Mouse (Mus musculus): ENCODE results near the gene Hormad2.

The Hormad2 gene

DNA sequence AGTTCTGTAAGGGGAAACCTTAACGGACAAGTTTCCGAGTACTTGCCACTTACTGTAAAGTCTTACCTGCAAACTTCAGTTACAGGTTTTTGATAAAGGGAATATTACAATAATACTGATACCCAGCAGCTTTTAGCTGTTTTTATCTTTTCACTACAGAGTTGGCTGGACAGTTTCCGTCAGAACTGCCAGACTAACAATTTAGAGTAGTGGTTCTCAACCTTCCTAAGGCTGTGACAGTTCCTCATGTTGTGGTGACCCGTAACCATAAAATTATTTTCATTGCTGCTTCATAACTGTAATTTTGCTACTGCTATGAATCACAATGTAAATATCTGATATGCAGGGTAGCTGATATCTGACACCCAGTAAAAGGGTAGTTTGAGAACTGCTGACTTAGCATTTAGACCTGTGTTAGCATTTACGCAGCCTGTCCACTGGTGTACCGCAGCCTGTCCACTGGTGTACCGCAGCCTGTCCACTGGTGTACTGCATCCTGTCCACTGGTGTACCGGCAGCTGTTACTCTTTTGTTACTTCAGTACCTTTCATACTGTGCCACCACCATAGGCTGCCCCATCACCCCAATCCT, 104.1 kb downstream of the Hormad2 start:
- no peak for DNase-seq

DNA sequence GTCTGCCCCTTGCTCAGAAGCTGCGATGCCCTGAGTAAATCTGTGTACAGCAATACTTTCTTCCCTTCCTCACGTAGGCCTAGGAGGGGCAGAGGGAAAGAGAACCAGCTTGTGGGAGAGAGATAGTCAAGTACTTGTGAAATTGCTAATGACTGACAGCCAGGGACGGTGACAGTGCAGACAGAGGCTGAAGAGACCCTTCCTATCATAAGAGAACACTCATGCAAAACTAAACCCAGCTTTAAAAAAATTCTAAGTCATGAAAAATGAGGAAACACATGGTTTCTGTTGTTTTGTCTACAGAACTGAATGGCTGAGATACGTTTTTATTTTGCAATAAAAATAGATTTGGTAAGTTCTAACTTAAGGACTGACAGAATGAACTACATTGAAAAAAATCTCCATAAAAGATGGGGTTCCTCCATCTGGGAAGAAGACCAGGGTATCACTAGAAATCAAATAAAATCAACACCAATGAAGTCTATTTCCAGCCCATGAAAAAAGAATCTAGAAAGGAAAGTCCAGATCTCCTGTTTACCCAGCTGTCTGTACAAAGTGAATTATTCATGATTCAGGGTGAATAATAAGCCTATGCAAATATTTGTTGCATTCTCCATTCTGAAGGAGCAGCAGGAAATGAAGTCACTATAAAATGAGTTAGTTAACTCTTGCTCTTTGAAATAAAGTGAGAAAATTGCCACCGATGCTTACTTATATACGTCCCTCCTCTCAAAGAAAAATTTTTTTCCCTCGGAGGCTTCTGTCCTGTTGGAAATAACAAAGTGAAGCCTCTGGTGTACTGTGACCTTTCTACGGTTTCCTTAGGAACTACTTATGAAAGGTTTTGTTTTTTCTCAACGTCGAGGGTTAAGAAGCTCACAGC, 104.9 kb downstream of the Hormad2 start:
- no peak for DNase-seq

DNA sequence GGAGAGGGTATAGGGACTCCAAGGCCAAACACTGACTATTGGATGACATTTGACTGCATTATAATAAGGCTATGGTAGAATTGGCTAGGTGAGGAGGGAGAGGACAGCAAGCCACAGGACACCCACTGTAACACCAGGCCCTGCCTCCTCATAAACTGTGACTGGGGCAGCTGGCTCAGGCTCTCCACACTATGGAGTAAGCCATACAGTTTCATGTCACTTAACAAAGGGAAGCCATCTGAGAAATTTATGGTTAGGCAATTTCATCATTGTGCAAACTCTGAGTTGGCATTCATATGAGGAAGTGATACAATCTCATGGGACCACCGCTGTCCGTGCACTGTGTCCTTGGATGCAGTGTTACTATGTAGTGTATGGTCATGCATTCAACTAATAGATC, 107.9 kb downstream of the Hormad2 start:
- DNase-seq, result no peak

DNA sequence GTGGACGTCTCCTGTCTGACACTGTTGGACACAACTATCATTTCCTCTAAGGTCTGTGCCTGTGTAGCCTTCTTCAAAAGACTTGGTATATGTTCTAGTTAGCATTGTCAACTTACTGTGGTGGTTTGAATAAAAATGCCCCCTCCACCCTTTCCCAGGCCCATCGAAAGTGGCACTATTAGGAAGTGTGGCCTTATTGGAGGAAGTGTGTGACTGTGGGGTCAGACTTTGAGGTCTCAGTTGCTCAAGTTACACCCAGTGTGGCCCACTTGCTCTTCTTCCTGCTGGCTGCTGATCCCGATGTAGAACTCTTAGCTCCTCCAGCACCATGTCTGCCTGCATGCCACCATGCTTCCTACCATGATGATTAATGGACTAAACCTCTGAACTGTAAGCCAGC, 112.7 kb downstream of the Hormad2 start:
- no peak for DNase-seq

DNA sequence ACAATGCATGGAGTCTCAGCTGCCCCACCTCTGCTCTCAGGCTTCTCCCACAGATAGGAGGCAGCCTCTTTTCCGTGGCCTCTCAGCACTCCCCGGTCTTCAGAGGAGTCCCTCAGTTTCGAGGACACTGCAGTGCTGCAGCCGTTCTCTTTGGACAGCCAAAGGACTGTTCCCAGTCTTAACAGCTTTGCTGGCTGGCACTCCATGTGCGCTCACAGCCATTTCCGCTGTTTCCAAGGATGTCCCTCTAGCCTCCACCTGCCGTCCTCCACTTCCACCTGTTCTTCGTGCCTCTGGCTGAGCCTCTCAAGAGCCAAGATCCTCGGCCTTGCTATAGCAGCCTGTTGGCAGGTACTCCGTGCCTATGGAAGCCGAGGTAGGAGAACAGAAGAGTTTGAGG, 117.4 kb downstream of the Hormad2 start:
- DNase-seq, result no peak

DNA sequence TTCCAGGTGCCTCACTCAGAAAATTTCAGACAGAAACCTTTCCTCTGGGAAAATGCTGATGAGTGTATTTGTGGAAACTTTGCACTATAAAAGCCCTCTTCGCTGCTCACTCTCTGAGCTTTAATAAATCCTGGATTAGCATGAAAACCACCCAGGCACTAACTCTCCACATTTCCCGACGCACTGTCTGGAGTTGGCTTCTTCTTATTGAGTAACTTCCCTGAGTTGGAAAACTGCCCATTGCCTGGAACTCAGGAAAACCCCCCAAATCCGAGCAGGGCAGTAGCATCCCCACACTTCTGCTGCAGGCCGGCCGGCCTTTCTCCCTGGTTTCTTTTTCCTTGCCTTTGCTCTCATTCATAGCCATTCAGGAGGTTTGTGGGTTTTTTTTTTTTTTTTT, 118.0 kb downstream of the Hormad2 start:
- no peak for DNase-seq

DNA sequence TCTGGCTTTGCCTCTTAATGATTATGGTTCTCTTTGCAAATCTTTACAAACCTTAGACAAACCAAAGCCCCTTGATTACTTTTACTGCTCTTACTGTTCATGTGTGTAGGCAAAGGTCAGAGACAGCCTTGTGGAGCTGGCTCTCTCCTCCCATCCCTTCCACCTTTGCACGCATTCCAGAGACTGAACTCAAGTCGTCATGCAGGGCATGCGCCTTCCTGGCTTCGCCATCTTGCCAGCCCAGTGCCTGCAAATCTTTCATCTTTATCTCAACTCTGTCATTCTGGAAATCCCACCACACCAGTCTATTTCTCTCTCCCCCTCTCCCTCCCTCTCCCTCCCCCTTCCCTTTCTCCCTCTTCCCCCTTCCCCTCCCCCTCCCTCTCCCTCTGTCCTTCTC, 120.0 kb downstream of the Hormad2 start:
- DNase-seq, result no peak

DNA sequence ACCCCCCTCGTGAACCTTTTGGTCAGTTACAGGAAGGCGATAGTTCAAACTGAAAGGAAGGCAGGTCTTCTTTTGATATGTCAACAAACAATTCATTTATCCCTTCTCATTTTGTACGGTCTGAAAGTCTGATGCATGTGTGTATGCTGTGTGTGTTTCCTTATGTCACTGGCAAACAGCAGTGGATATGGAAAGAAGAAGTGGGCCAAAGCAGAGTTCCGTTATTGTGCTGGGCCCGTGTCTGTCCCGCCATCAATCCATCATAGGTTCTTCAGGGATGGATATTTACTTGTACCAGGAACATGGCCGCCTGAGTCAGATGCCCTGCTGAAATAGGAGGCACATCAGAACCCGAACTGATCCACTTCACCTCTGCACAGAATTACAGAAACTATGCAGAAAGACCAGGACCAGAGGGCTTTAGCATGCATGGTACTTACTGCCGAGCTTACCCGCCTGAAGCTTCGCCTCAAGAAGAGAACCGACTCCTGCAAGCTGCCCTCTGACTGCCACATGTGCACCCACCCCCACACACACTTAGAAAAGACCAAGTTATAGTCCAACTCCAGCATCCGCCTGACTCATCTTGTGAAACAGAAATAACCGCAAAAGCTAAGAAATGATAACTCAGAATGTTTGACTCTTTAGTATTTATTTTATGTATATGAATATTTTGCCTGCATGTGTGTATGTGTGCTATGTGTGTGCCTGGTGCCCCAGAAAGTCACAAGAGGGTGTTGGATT, 121.5 kb downstream of the Hormad2 start:
- no peak for DNase-seq

DNA sequence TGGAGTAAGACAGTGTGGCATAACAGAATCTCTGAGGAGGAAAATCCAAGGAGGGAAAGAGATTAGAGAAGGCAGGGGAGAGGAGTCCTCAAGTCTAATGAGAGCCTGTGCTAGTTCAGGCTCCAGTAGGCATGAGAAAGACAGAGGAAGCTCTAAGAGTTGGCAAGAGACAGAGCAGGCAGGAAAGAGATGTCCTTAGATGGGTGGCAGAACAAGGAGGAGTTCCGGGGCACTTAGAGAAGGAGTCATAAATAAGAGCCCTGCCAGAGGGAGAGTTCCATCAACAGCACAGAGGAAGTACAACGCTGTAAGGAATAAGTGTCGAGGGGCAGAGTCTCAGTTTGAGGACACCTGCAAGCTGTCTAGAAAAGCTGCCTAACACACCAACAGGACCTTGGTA, 122.9 kb downstream of the Hormad2 start:
- DNase-seq, result no peak

DNA sequence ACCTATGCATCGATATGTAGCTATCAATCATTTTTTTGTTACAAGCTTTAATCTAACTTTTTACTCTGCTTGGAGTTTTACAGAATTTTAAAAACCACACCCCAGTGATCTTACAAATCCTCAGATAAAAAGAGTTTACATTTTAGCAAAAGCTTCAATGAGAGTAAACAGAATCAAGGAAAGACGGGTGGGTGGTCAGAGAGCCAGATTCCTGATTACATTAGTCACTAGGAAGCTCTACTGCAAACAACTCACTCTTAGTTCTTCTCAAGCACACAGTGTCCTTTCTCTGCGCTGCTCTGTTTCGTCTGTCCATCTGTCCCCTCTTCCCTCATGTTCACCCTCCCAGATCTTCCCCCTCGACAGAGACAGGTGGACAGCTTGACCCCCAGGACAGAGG, 123.6 kb downstream of the Hormad2 start:
- no peak for DNase-seq

DNA sequence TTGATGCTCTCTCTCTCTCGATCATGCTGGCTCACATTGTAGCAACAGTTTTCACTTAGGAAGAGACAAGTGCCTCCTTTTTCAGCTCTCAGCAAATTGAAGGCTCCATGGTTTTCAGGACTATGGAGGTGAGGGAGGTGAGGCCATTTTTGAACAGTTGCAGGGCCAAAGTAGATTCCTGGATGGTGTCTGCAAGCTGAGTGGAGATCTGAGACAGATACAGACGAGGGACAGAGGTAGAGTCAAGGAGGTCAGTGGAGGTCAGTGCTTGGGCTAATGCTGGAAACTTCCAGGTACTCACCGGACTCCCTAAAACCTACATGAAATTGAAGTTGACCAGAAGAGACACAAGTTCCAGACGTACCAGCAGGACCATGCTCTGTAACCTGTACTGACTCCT, 128.7 kb downstream of the Hormad2 start:
- DNase-seq, result no peak

DNA sequence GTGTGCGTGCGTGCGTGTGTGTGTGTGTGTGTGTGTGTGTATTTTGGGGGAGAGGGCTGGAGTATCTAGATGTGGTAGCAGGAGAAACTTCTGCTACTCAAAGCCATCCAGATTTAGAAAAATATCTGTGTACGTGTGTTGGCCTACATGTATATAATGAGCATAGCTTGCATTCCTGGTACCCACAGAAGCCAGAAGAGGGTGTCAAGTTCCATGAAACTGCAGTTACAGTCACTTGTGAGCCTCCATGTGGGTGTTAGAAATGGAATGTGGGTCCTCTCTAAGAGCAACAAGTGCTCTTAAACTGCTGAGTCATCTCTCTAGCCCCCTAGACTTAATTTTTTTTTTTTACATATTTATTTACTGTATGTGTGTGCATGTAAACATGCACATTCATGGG, 130.6 kb downstream of the Hormad2 start:
- DNase-seq, result no peak

DNA sequence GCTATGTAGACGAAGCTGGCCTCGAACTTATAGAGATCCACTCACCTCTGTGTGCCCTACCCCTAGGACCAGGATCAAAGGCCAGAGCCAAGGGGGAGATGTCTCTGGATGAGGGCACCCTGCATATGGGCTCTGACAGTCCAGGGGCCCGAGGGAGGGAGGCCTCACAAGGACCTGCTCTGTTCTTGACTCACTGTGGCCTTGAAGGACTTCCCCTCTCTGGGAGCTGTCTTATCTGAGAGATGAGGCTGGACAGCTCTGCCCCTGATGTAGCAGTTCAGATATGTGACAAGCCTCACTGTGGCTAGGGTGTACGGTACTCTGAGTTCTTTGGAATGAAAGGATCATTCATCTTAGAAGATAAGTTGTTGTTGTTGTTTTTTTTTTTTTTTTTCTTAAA, 131.3 kb downstream of the Hormad2 start:
- DNase-seq, result no peak

DNA sequence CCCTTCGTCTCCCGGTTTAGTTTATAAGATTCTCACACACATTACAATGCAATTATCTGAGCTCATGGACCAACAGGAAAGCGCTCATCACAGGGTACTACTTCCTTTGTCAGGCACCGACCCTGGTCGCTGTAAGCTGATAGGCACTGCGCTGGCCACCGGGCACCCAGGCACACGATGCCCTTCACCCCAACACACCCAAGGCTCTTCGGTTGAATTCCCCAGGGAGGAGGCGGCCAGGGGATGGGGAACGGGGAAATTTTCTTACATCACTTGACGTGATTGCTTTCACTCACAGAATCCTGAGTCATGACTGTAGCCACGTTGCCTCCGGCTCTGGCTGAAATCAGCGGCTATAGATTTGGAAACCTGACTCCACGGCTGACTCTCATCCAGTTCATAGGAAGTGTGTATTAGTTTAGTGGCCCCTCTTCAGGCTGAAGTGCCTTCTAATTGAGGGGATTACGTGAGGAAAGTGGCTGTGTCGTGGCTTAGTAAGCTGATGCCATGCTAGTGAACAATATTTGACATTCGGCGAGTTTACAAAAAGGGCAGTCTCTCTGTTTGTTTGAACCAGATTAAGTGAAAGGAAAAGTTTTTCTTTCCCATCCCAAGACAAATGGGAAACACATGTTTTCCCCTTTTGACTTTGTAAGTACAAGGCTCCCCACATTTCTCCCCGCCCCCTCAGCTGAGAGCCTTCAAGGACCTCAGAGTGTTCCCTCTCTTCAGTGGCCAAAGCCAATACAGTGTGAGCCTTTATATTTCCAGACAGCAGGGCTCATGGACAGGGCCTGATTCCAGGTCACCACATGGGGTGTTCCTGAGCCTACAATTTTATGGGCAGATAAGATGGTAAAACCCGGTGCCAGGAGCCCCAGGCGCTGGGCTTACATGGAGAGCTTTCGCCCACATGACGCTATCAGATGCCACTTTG, 132.1 kb downstream of the Hormad2 start:
- no peak for DNase-seq

DNA sequence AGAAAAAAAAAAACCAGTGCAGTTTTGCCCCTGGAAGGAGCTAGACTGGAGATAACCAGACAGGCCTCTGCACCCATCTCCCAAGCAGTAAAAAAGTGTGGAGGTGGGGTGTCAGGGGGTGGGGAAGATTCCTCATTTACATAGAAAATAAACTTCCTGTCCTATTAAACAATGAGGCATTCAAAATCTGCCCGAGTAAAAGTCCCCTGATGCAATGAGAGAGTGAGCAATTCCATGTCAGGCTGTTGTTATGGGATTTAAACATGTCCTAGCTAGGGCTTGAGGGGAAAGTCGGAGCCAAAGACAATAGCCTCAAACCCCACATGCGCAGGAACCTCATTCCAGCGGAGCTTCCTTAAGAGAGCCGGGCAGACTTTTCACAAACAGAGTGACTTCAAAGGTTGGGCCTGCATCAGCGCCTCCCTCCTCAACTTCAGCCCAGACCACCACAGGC, 132.8 kb downstream of the Hormad2 start:
- no peak for DNase-seq

DNA sequence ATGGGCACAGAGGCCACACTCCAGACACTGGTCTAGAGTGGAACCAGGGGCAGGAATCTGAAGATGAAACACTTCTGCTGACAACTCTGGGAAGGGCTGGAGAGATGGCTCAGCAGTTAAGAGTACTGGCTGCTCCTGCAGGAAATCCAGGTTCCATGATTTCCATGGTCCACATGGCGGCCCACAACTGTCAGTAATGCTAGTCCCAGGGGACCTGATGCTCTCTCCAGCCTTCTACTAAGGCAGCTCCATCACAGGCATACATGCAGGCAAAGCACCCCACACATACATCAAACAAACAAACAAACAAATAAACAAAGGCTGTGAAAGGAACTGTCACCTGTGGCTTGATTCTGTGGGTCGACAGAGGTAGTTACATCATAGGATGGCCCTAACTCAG, 134.8 kb downstream of the Hormad2 start:
- DNase-seq, result no peak

DNA sequence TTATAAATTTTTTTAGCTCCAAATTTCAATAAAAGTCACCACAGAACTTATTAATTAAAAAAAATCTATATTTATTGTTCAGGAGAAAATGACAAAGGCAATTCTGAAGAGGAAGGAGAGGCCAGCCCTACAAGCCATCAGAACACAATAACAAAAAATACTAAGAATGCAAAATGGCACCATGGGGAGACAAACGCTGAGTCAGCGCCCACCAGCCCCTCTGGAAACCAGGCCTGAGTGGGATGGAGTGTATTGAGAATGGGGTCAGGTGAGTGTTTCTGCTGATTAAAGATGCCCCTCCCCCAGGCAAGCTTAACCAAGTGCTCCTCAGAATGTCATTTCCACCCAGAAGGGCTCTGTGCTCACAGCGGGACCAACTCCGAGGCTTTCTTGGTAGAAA, 135.8 kb downstream of the Hormad2 start:
- no peak for DNase-seq

DNA sequence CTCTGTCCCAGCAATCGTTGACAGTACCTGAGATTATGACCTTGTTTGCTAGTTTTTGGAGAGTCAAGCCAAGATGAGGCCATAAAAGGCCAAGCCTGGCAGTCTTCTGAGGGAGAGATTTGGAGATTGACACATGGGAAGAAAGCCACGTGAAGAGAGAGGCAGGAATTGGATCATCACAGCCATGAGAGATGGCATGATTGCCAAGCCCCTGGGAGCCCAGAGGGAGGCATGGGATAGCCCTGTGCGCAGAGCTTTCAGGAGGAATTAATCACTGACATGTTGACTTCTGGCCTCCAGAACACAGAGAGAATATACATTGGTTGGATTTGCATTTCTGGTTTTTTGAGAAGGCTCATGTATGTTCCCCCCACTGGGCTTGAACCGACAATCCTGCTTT, 136.7 kb downstream of the Hormad2 start:
- DNase-seq, result no peak

DNA sequence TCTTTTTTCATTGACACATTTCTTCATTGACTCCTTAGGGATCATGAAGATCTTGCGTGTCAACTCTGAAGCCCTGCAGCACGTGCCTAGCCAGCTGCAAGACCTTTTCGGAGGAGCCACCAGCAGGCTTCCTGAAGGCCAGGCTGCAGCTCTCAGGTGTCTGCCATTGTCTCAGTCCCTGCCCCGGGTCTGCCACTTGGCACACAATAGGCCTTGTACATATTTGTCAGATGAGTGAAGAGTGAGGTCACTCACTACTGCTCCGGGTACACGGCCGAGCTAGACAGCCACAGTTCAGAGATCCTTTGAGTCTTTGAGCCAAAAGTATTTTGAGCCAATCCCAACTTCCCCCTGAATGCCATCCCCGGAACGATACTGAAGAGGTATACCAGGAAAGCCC, 137.9 kb downstream of the Hormad2 start:
- no peak for DNase-seq

DNA sequence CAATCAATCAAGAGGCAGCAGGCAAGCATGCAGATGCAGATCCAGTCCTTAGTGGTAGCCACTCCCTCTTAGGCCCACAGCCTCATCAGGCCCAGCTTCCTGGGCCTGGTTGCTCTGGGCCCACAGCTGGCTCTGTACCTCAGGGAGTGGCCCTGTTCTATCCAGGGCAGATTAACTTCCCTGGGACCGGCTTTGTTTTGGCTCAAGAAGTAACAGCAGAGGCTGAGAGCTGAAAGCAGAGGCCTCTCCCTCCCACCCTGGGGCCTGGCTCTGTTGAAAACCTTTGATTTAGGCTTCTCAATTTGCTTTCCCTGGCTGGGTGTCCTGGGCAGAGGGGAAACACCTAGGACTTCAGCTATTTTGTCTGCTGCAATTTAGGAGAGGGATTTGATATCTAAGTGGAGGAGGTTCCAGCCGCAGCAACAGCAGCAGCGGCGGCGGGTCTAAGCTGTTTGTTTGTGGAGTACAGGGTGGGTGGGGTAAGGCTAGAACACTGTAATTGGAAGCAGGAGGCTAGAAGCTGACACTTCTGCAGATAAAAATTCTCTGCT, 138.5 kb downstream of the Hormad2 start:
- DNase-seq, result no peak

DNA sequence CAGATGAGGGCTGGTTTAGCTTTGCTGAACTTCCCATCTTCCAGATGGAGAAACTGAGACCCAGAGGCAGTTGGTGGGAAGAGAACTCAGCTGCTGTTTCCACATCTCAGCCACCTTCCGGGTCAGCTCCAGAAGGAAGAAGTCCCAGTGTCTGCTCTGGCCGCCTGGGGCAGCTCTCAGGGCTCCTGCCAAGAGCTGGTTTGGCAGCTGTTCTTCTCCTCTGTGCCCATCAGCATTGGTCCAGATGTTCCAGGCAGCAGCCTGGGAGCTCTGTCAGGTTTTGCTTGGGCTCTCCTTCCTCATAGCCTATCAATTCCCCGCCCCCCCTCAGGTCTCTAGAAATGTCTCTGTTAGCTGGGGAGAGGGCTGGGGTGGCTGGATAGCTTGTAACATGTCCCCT, 140.2 kb downstream of the Hormad2 start:
- no peak for DNase-seq

DNA sequence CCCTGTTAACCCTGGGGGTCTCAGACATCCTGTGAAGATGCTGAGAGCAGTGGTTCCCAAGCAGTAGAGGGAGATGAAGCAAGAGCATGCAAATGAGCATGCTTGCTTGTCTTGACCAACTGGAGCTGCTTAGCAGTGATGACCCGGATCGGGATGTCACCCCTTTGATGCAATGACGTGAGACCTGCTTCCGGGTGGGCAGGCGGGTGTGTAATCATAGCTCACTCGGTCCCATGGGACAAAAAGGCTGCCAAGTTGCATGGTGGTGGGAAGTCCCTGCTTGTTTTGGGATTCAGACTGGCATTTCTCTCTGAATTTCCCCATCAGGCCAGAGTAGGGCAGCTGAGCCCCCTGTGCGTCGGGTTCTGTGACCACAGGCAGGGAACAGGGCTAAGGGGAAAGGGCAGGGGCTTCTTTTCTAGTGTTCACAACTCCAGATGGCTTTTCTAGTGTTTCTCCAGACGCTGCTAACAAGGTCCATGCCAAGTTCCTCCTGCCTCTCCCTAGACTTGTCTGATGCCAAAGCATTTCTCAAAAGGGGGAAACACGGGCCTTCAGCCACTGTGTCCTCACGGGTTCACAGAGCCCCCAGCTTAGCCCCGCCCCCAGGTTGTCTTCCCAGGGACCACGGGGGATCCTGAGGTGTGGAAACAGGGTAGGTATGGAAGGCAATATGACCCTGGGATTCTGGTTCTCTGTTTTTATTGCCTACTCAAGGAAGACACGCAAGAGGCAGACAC, 141.0 kb downstream of the Hormad2 start:
- DNase-seq, result no peak
